Mouse (Mus musculus) heart, adult 2 months (tissue): ENCODE measurements around the gene Arid5a. TPM values are rescaled to one million over a fixed set of nuclear protein-coding genes. Genes with fewer than 3 reads are reported as not detected.

Experiments used
- DNase-seq, 2 experiments: peaks; one replicate each; pipeline ENCODE4 v3.0.0; 2021
- H3K27ac ChIP-seq: fragments of 200-600 bp; 2 replicates; pipeline ENCODE4 v1.8.1; 2022
- H3K27me3 ChIP-seq: fragments of 200-500 bp; 2 replicates; pipeline ENCODE4 v1.6.1; 2012; ENCODE audit warnings: mild to moderate bottlenecking, low read length, inconsistent platforms, mixed read lengths; ENCODE audit not compliant: control insufficient read depth, insufficient read depth
- H3K36me3 ChIP-seq: fragments of 200-500 bp; 2 replicates; pipeline ENCODE4 v1.6.1; 2012; ENCODE audit warnings: low read length, inconsistent platforms; ENCODE audit not compliant: control insufficient read depth, insufficient read depth
- H3K4me1 ChIP-seq: fragments of 200-500 bp; 2 replicates; pipeline ENCODE4 v1.6.1; 2011; ENCODE audit warnings: low read length; ENCODE audit not compliant: control insufficient read depth, insufficient read depth
- H3K4me3 ChIP-seq: fragments of 200-600 bp; 2 replicates; pipeline ENCODE4 v1.8.1; 2022
- H3K79me2 ChIP-seq: fragments of 200-500 bp; replicated peaks from 2 replicates; pipeline ENCODE4 v1.6.1; 2012; ENCODE audit warnings: mild to moderate bottlenecking, inconsistent platforms, low read length, moderate library complexity, mixed read lengths; ENCODE audit not compliant: control insufficient read depth, insufficient read depth
- H3K9ac ChIP-seq: fragments of 200-500 bp; 2 replicates; pipeline ENCODE4 v1.6.1; 2012; ENCODE audit warnings: low read depth, mild to moderate bottlenecking, control low read depth, inconsistent platforms, low read length, mixed read lengths
- CTCF ChIP-seq: fragments of 200-600 bp; IDR thresholded peaks from 2 replicates; pipeline ENCODE4 v1.8.1; 2022; ENCODE audit warnings: antibody characterized with exemption, mild to moderate bottlenecking, moderate library complexity
- EP300 ChIP-seq: fragments of 200-500 bp; IDR thresholded peaks from 2 replicates; pipeline ENCODE4 v1.6.1; 2011; ENCODE audit warnings: low read depth, low read length, control low read depth; ENCODE audit not compliant: insufficient read depth
- POLR2A ChIP-seq: fragments of 200-500 bp; IDR thresholded peaks from 2 replicates; pipeline ENCODE4 v1.6.1; 2011; ENCODE audit warnings: mild to moderate bottlenecking, low read depth, low read length, control low read depth; ENCODE audit not compliant: insufficient read depth
- WGBS: fragments of 180-500 bp; shearing (Covaris S2); methylation state at CpG from one replicate; pipeline ENCODE4 v1.1.7; 2018; 5-methylcytosine and 5-hydroxymethylcytosine counted together
- intact Hi-C: fragments of 180-260 bp; cut with DNase I; formaldehyde crosslinking; loops from one replicate; pipeline ENCODE4 v1.15.1; 2025
- polyA plus RNA-seq: library from polyadenylated mRNA; depleted of rRNA; stranded (reverse); fragments of >200 nt; gene quantifications from 2 replicates; pipeline ENCODE4 v1.2.3, GENCODE M21; 2012
- total RNA-seq, 2 experiments: library from RNA; stranded (reverse); gene quantifications; 2 replicates each; pipeline ENCODE4 v1.2.3; 2021

Gene Arid5a
- total and polyA plus RNA-seq, 3 experiments = 4.9 to 12.4 (median 10.2) TPM

DNA sequence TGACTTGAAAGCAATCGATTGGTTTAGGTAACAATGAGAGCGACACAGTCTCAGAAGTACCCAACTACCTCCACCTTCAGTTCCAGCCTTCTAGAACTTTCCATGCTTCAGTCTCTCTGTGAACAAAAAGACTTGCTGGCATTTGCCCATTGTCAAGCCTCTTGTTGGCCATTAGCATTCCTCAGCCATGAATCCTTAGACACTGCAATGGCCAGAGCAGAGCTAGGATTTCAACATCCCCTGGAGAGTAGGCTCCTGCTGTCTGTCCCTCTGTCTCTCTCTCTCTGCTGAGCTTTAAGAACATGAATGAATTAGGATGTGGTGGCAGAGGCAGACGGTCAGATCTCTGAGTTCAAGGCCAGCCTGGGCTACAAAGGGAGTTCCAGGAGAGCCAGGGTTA is 26.6 kb upstream of the Arid5a start:
- WGBS = 87% methylated on average over 3 of the region's 3 CpGs

DNA sequence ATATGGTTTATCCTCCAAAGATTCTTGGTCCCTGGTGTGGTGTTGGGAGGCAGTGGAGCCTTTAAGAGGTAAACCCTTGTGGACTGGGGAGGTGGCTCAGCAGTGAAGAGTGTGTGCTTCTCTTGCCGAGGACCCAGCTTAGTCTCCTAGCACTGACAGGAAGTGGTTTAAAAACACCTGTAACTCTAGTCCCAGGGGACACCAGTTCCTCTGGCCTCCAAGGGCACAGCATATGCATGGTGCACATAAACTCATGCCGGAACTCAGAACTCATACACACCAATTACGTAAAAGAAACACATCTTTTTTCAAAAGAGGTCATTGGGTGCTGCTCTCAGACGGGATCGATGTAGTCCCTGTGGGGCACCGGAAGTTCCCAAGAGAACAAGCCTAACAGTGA is 25.7 kb upstream of the Arid5a start:
- Histone ChIP-seq H3K36me3 (no peaks in the 10 kb centered on the region), H3K79me2 (no peaks in the 10 kb centered on the region), H3K4me3 (no peak overlapping the region), H3K27ac (no peak overlapping the region), H3K9ac (no peak overlapping the region), H3K4me1 (no peaks in the 10 kb centered on the region), H3K27me3 (no peaks in the 10 kb centered on the region)
- 75% methylated on average over 6 of the region's 6 CpGs for WGBS
- no peak for DNase-seq
- intact Hi-C loops = no loop called here
- no peak for TF ChIP-seq POLR2A
- no peak for TF ChIP-seq EP300
- no peak for TF ChIP-seq CTCF

More for the DNA sequence above, 26.6 kb upstream of the Arid5a start:
- no peaks in the 10 kb centered on the region for H3K27me3 ChIP-seq
- DNase-seq = no peak
- no peak overlapping the region for H3K27ac ChIP-seq
- intact Hi-C loops = no loop called here
- no peak overlapping the region for H3K9ac ChIP-seq
- TF ChIP-seq EP300 (no peak), POLR2A (no peak), CTCF (no peak)
- H3K4me1 ChIP-seq = no peaks in the 10 kb centered on the region
- H3K4me3 ChIP-seq = no peak overlapping the region
- H3K36me3 ChIP-seq = no peaks in the 10 kb centered on the region
- no peaks in the 10 kb centered on the region for H3K79me2 ChIP-seq

DNA sequence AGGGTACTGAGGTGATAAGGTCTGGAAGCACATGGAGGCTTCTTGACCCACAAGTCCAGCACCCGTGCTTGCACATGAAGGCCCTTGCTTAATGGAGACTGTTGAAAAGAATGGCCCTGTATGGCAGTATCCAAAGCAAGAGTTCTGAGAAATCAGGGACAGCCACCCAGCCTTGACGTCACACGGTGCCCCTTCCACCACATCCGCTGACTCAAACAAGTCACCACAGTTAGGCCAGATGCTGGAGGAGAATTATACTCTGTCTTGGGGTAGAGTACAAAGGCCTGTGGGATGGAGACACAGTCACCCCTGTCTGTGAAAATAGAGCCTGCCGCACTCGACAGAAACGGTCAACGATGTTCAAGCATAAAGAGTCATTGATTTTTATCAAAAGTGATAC is 14.1 kb upstream of the Arid5a start:
- Histone ChIP-seq H3K4me3 (no peak overlapping the region), H3K27me3 (no peaks in the 10 kb centered on the region), H3K79me2 (no peaks in the 10 kb centered on the region), H3K36me3 (no peaks in the 10 kb centered on the region), H3K9ac (no peak overlapping the region), H3K4me1 (no peaks in the 10 kb centered on the region), H3K27ac (no peak overlapping the region)
- 93% methylated on average over 8 of the region's 8 CpGs for WGBS
- TF ChIP-seq EP300 (no peak), POLR2A (no peak), CTCF (no peak)
- no peak for DNase-seq
- intact Hi-C loops = no loop called here

DNA sequence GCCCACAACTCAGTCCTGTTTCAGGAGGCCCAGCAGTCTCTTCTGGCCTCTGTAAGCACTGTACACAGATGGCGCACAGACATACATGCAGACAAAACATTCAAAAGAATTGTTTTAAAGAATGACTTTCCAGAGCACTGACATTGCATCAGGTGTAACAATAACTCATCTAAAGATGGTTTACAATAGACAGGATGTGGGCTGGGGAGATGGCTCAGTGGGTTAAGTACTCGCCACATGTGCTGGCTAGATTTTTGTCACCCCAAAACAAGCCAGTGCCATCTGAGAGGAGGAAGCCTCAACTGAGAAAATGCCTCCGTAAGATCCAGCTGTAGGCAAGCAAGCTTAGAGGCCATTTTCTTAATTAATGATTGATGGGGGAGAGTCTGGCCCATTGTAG is 13.1 kb upstream of the Arid5a start:
- 76% methylated on average over 3 of the region's 3 CpGs for WGBS
- H3K27ac ChIP-seq = no peak overlapping the region
- TF ChIP-seq EP300 (no peak), POLR2A (no peak), CTCF (no peak)

DNA sequence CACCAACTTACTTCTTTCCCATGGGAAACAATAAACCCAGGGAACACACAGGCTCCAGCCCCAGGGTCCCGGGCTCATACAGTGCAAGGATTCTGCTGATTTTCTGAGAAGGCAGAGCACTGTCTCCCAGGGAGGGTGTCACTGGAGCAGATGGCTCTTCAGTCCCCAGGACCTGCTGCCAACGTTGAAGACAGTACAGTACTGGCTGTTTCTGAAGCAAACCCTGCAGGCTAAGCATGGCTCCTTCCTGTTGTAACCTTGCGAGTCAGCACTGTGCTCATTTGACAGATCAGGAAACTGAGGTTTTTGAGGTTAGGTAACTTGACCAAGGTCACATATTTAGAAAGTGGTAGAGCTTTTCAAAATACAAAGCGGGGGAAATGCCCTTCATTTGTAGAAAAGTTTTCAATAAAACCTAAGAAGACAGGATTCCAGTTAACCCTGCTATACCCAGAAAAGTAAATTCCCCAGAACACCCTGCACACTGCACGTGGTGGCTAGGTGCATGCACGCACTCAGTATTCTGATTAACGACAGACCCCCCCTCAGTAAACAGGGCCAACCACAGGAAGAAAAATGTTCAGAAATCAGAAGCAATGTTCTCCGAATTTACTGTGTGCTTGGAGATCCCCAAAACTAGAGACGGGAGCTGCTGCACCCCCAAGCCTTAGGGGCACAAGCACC is 10.9 kb upstream of the Arid5a start:
- intact Hi-C loops = no loop called here
- Histone ChIP-seq H3K36me3 (no peaks in the 10 kb centered on the region), H3K27me3 (no peaks in the 10 kb centered on the region), H3K4me3 (no peak overlapping the region), H3K4me1 (no peaks in the 10 kb centered on the region), H3K27ac (no peak overlapping the region), H3K79me2 (no peaks in the 10 kb centered on the region), H3K9ac (no peak overlapping the region)
- TF ChIP-seq POLR2A (no peak), CTCF (no peak), EP300 (no peak)
- DNase-seq = no peak
- WGBS = 61% methylated on average over 9 of the region's 9 CpGs

More for the DNA sequence above, 13.1 kb upstream of the Arid5a start:
- Histone ChIP-seq H3K4me1 (no peaks in the 10 kb centered on the region), H3K79me2 (no peaks in the 10 kb centered on the region), H3K27me3 (no peaks in the 10 kb centered on the region), H3K4me3 (no peak overlapping the region), H3K36me3 (no peaks in the 10 kb centered on the region), H3K9ac (no peak overlapping the region)
- DNase-seq = no peak
- intact Hi-C loops = no loop called here

DNA sequence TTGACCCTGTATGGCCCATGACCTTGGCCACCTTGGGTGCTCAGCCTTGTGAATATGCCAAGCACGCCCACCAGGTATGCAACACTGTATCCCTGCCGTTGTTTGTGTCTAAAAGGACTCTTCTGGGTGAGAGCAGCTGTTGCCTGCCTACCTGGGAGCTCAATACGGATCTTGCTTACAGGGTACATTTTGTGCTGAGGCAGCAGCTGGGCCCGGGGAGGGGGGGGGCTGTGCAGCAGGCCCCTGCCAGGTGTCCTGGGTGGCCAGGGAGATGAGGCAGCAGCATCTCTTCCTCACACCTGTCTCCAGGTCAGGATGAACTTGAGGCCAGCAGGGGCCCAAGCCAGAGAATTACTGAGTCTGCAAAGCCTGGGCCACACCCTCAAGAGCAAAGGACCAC is 9.4 kb upstream of the Arid5a start:
- H3K4me1 ChIP-seq = no peaks in the 10 kb centered on the region
- no peak overlapping the region for H3K4me3 ChIP-seq
- no peak overlapping the region for H3K9ac ChIP-seq
- no peaks in the 10 kb centered on the region for H3K36me3 ChIP-seq
- DNase-seq = no peak
- H3K79me2 ChIP-seq = no peaks in the 10 kb centered on the region
- H3K27me3 ChIP-seq = no peaks in the 10 kb centered on the region
- no peak overlapping the region for H3K27ac ChIP-seq
- no peak for TF ChIP-seq CTCF
- TF ChIP-seq POLR2A = no peak
- no peak for TF ChIP-seq EP300
- intact Hi-C loops = no loop called here
- 79% methylated on average over 4 of the region's 4 CpGs for WGBS

DNA sequence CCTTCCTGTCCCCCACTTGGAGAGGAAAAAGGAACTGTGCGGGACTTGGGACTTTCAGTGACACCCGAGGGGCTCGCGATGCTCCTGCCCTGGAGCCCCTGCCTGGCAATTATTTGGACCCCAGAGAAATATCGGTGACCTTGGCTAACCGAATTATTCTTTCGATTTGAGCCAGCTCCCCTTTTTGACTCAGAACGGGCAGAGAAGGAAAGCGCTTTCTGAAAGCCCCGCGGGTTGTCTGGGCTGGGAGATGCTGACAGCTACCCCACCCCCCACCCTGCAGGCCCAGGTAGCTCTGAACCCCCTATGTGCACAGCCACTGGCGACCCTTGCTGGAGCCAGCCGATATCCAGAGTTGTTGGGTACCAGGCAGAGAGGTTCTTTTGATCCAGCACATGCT is 8.4 kb upstream of the Arid5a start:
- Histone ChIP-seq H3K79me2 (no peaks in the 10 kb centered on the region), H3K36me3 (no peaks in the 10 kb centered on the region), H3K9ac (no peak overlapping the region), H3K4me3 (no peak overlapping the region), H3K27me3 (no peaks in the 10 kb centered on the region), H3K27ac (no peak overlapping the region), H3K4me1 (no peaks in the 10 kb centered on the region)
- WGBS = 51% methylated on average over 13 of the region's 13 CpGs
- no peak for DNase-seq
- intact Hi-C loops = no loop called here
- TF ChIP-seq EP300 = no peak
- no peak for TF ChIP-seq POLR2A
- TF ChIP-seq CTCF = no peak
